9 mouse cellular contexts compared by ENCODE assay signal in the genomic region with DNA sequence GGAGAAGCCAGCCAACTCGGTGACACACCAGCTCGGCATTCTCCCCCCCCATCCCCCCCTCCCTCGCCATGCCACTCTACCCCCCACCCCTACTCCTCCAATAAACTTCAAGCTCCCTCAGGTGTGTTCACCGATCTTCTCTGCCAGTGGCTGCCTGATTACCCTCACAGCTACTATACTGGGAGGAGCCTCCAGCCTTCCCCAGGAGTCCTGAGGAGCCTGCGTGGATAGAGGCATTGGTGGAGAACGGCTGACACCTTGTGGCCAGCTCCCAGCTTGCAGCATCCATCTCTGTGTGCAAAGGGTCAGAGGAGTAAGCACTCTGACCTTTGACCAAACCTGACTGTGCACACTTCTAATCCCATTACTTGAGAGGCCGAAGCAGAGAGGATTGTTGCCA. TPM values are rescaled to one million over a fixed set of nuclear protein-coding genes. Genes with fewer than 3 reads are reported as not detected.
DNase-seq lines count a peak whose midpoint lies in the region; ATAC-seq and TF ChIP-seq lines count a peak whose summit lies in the region.
"Had no signal": no experiment of that assay in that cellular context is flagged by ENCODE, and none has a peak within 500 bp of the region (broad histone marks: within the 10 kb centered on the region; RNA-seq: fewer than 3 reads in every experiment).

No protein-coding gene starts in this region.

- peak; percentile 75 for DNase-seq in G1E (ENCODE audit: low spot score)
- peak; percentile 31 for DNase-seq in heart, postnatal 25 days (ENCODE audit: low spot score)
- DNase-seq in layer of hippocampus, adult 2 months (ENCODE audit: low spot score in 2 of 2) = peak; percentile 80 to 81
- peak; percentile 94 for DNase-seq in lung, postnatal 0 days (ENCODE audit: low spot score)
- peak; percentile 70 for DNase-seq in retina, adult 2 months (ENCODE audit: low read depth, low spot score)
- DNase-seq in thymus, postnatal 25 days = peak; percentile 88

- no peak overlapping the region for H3K27ac ChIP-seq in forebrain, embryonic 15.5 days (replicated peaks)
- H3K27ac ChIP-seq in layer of hippocampus, adult 2 months = no peak overlapping the region
- no peak overlapping the region for H3K27ac ChIP-seq in lung, postnatal 0 days (ENCODE audit: low read length)
- H3K27ac ChIP-seq: macrophage had no signal

- no peak for TF ChIP-seq EP300 in lung, postnatal 0 days (IDR thresholded peaks at IDR 0.05)

- H3K9ac ChIP-seq in forebrain, embryonic 15.5 days (replicated peaks) = no peak overlapping the region
- no peak overlapping the region for H3K9ac ChIP-seq in lung, postnatal 0 days (replicated peaks; ENCODE audit: low read depth)

- H3K4me1 ChIP-seq in G1E (ENCODE audit: insufficient read depth, low read depth, low read length) = peaks cover 13% of the 10 kb centered on the region
- peaks cover 24% of the 10 kb centered on the region for H3K4me1 ChIP-seq in forebrain, embryonic 15.5 days
- peaks cover 5% of the 10 kb centered on the region; the same call in 1 of the 2 replicates for H3K4me1 ChIP-seq in lung, postnatal 0 days (ENCODE audit: insufficient read depth, low read depth, low read length)

- 2% methylated on average over 7 of the region's 7 CpGs for WGBS in forebrain, embryonic 15.5 days
- 6% methylated on average over 7 of the region's 7 CpGs for WGBS in lung, postnatal 0 days

- peak; percentile 34; the same call in 1 of the 2 replicates for ATAC-seq in G1E (ENCODE audit: extremely low read depth, insufficient number of reproducible peaks, low FRiP score, poor library complexity, severe bottlenecking)
- peak; percentile 78 for ATAC-seq in cerebellum, adult (ENCODE audit: insufficient number of reproducible peaks, low FRiP score, low TSS enrichment)
- ATAC-seq in forebrain, embryonic 15.5 days (replicated peaks) = peak; percentile 83
- ATAC-seq in lung, postnatal 0 days = peak; percentile 88

- no peaks in the 10 kb centered on the region for H3K9me3 ChIP-seq in G1E (replicated peaks)
- no peaks in the 10 kb centered on the region for H3K9me3 ChIP-seq in forebrain, embryonic 15.5 days
- no peaks in the 10 kb centered on the region for H3K9me3 ChIP-seq in lung, postnatal 0 days (ENCODE audit: low read length)

- H3K4me2 ChIP-seq in forebrain, embryonic 15.5 days (replicated peaks) = no peak overlapping the region
- H3K4me2 ChIP-seq in lung, postnatal 0 days (replicated peaks; ENCODE audit: low read depth, low read length) = no peak overlapping the region

- no peaks in the 10 kb centered on the region for H3K36me3 ChIP-seq in G1E (replicated peaks)
- no peaks in the 10 kb centered on the region for H3K36me3 ChIP-seq in forebrain, embryonic 15.5 days
- no peaks in the 10 kb centered on the region for H3K36me3 ChIP-seq in lung, postnatal 0 days (ENCODE audit: insufficient read depth, low read length)

- H3K27me3 ChIP-seq in G1E (ENCODE audit: insufficient read depth, low read length) = peaks cover 27% of the 10 kb centered on the region
- H3K27me3 ChIP-seq in forebrain, embryonic 15.5 days = no peaks in the 10 kb centered on the region
- H3K27me3 ChIP-seq in lung, postnatal 0 days (replicated peaks; ENCODE audit: insufficient read depth, low read length) = no peaks in the 10 kb centered on the region

- intact Hi-C loops in heart, postnatal 25 days (cut with DNase I) = loop anchor here (2.0 to 10.0 kb wide), 5 partner anchors 169 to 491 kb away; a partner anchor contains a TSS

- TF ChIP-seq CTCF in G1E (IDR thresholded peaks at IDR 0.05; ENCODE audit: low read depth, low read length) = peak; percentile 55
- TF ChIP-seq CTCF in layer of hippocampus, adult 2 months (conservative IDR thresholded peaks at IDR 0.05) = peak; percentile 87
- TF ChIP-seq CTCF in lung, postnatal 0 days (IDR thresholded peaks at IDR 0.05) = peak; percentile 94

- no peak overlapping the region for H3K4me3 ChIP-seq in G1E (ENCODE audit: low read depth, low read length)
- no peak overlapping the region for H3K4me3 ChIP-seq in forebrain, embryonic 15.5 days
- H3K4me3 ChIP-seq in layer of hippocampus, adult 2 months = no peak overlapping the region; the same call in 1 of the 2 replicates
- no peak overlapping the region for H3K4me3 ChIP-seq in lung, postnatal 0 days (ENCODE audit: low read depth, low read length)

RNA-seq across cellular contexts. Expression of a gene that starts 6.8 kb away (rescaled TPM):
- total RNA-seq in G1E (2014; fragmentation: Nextera tagmentation) (51.2 and 146 TPM in 2 replicates), G1E (2017) (15.3 and 24.5 TPM in 2 replicates)
- polyA plus RNA-seq in G1E (2012) = 10.0 and 14.2 TPM in 2 replicates
- 34.2 and 35.2 TPM in 2 replicates for polyA plus RNA-seq in forebrain, embryonic 15.5 days (2015; fragmentation: Nextera tagmentation; extraction: Ambion mirVana)
- total RNA-seq in heart, postnatal 25 days (2021) = 10 to 100 TPM; 48.4 to 53.0 TPM
- total RNA-seq in layer of hippocampus, adult 2 months (2021) = 100 to 1,000 TPM; 127 to 133 TPM
- polyA plus RNA-seq in lung, postnatal 0 days (2015; fragmentation: Nextera tagmentation; extraction: Ambion mirVana) = 10.1 and 11.7 TPM in 2 replicates

RNA-seq across cellular contexts. Expression of a gene that starts 32.6 kb away (rescaled TPM):
- not detected in 2 replicates for total RNA-seq in G1E (2014; fragmentation: Nextera tagmentation)
- 0.11 TPM in 1 of 2 replicates, not detected in the other for total RNA-seq in G1E (2017)
- not detected in 2 replicates for polyA plus RNA-seq in G1E (2012)
- 0.05 and 0.15 TPM in 2 replicates for polyA plus RNA-seq in forebrain, embryonic 15.5 days (2015; fragmentation: Nextera tagmentation; extraction: Ambion mirVana)
- total RNA-seq in heart, postnatal 25 days (2021) = under 1 TPM in 1 of 2 experiments, not detected in 1; 0.08 TPM
- total RNA-seq in layer of hippocampus, adult 2 months (2021) = under 1 TPM in 1 of 2 experiments, not detected in 1; 0.15 TPM
- 0.73 and 0.80 TPM in 2 replicates for polyA plus RNA-seq in lung, postnatal 0 days (2015; fragmentation: Nextera tagmentation; extraction: Ambion mirVana)

Comparison
In these comparisons a context has a peak if more than half of its experiments do, and no peak if none do; other contexts are left out.
1. ATAC-seq: peak in every context shown above with its lines; median percentile 88 in lung, postnatal 0 days; 83 in forebrain, embryonic 15.5 days; 78 in cerebellum, adult; 34 in G1E.
2. DNase-seq: peak in every context shown above with its lines; median percentile 94 in lung, postnatal 0 days; 88 in thymus, postnatal 25 days; 80 in layer of hippocampus, adult 2 months; 75 in G1E; 70 in retina, adult 2 months; 31 in heart, postnatal 25 days.